Mouse (Mus musculus) c-Kit-negative CD71-positive TER-119-positive erythroid progenitor cells, embryonic 14.5 days (primary cell): ENCODE results near the gene Mink1.

Experiments
- DNase-seq: peaks from one replicate; pipeline ENCODE4 v3.0.0-alpha.2; 2013; ENCODE audit warnings: low read depth, low spot score

Gene Mink1

DNA sequence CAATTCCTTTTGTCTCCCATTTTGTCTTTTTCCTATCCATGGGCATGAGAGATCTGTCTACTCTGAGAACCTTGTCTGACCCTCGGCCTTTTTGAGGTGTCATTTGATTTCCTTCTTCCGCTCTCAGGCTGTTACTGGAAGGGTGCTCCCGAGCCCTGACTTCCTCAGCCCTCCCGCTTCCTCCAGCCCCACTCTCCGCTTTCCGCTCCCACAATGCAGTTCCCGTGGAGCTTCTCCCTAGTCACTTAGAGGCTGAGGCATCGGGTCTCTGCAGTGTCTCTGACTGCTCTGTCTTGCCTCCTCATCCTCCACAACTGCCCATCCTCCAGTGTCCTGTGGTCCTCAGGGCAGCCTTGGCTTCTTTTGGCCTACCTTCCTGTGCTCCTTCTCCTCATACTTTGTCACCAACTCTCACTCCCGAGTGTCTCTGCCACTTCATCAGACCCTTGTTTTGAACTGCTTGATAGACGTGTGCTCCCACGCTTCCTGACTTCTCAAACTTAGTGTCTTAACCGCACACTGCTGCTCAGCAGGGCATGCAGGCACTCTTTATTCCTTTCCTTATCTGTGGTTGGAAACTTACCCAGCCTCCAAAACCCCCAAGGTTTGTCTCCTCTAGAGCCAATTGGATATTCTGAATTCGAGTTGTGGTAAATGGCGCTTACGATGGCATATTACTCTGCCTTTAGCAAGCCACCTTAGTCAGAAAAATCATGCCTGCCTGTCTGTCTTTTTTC is 31.7 kb downstream of the Mink1 start:
- DNase-seq, result no peak

DNA sequence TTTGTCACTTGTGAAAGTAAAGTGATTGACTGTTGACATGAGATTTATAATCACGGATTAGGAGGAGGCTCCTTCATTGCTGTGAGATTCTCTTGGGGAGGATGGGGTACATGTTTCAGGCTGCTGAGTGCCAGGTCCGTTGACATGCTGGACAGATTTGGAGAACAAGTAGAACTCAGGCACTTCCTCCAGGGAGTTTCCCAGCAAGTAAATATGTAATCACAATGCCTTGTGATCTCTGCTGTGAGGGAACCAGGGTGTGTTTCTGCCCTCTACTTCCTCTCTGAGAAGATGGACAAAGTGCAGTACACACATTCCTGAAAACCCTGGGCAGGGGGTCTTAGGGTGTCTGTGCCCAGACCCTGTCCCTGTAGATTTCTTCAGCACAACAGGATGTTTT is 33.0 kb downstream of the Mink1 start:
- DNase-seq, result no peak

DNA sequence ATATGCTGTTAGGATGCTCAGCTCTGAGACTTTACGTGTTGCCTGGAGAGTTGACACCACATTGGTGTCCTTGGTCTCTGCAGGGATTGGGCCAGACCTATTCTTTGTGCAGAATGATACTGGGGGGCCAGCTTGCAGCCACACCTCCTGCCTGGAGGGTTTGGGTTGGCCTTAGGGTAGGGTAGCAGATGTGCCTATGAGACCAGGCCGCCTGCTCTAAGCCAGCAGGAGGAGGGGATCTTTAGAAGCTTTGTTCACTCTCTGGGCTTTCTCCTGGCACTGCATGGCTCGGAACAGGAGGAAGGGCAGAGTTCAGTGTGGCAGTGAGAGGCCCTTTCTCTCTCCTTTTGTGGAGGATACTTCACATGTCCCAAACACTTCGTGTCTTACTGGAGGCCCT is 33.4 kb downstream of the Mink1 start:
- DNase-seq, result no peak

DNA sequence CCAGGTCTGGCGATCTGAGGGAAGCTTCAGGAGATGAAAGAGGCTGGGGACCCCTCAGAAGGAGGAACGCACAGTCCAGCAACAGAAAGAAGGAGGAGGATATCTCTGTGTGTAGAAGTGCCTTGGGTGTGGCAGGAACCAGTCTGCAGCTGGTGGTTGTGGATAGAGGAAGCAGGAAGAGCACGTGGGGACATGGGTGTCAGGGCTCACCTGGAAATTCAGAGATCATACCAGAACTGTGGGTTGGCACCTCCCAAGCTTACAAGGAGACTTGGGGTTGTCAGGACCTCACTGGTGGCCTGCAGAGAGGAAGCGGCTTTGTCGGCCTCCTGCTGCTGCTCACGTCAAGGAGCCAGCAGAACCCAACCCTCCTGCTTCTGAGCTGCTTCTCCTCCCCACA is 34.6 kb downstream of the Mink1 start:
- no peak for DNase-seq

DNA sequence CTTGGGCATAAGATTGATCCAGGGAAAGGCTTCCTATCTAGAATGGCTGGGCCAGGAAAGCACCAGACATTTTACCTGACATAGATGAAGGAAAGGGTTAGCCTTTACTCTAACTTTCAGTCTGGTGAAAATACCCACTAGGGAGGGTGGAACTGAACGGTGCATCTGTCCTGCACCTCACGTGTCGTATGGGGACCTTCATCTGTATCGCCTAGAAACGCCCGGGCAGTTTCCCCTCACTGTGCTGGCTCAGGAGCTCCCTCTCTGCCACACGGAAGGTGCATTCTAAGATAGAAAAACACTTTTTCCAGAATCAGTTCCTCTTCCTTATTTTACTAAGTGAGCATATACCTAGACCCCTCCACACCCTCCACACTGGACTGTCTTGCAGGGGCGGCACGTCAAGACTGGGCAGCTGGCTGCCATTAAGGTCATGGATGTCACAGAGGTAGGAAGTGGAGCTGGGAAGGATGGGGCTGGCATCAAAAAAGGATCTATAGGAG is 35.8 kb downstream of the Mink1 start:
- DNase-seq, result no peak

DNA sequence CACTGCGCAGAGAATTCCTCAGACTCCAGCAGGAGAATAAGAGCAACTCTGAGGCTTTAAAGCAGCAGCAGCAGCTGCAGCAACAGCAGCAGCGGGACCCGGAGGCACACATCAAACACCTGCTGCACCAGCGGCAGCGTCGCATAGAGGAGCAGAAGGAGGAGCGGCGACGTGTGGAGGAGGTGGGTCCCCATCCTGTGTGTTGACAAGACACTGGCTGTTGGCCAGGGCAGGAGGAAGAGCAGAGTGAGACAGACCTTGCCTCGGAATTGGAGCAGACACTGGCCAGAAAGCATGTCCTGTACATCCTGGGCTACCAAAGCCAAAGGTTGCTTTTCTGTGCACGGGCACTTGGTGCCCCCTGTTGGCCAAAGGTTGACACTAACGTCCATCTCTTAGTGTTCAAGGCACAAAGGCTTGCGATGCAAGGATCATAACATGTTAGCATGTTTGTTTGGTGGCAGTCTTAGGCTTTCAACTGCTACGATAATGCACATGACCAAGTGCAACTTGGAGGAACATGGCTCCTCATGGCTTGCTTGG is 42.4 kb downstream of the Mink1 start:
- peak; percentile 33 for DNase-seq

DNA sequence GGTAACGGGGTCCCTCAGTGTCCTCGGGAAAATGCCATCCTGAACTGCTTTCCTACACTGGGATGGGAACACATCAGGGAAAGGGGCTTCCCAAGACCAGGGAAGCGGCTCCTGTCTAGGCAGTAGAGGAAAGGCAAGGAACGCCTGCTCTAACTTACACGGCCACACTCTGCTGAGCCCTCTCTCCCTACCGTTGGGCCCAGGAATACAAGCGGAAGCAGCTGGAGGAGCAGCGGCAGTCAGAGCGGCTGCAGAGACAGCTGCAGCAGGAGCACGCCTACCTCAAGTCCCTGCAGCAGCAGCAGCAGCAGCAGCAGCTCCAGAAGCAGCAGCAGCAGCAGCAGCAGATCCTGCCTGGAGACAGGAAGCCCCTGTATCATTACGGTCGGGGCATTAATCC is 44.0 kb downstream of the Mink1 start:
- DNase-seq, result no peak

DNA sequence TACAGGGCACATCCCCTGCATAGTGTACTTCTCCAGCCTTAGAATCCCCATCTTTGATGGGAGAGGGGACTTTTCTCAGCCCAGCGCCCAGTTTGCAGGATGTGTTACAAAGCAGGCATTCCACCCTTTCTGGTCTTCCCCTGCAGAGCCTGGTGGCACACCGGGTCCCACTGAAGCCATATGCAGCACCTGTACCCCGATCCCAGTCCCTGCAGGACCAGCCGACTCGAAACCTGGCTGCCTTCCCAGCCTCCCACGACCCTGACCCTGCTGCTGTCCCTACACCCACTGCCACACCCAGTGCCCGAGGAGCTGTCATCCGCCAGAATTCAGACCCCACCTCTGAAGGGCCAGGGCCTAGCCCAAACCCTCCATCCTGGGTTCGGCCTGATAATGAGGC is 44.9 kb downstream of the Mink1 start:
- no peak for DNase-seq

DNA sequence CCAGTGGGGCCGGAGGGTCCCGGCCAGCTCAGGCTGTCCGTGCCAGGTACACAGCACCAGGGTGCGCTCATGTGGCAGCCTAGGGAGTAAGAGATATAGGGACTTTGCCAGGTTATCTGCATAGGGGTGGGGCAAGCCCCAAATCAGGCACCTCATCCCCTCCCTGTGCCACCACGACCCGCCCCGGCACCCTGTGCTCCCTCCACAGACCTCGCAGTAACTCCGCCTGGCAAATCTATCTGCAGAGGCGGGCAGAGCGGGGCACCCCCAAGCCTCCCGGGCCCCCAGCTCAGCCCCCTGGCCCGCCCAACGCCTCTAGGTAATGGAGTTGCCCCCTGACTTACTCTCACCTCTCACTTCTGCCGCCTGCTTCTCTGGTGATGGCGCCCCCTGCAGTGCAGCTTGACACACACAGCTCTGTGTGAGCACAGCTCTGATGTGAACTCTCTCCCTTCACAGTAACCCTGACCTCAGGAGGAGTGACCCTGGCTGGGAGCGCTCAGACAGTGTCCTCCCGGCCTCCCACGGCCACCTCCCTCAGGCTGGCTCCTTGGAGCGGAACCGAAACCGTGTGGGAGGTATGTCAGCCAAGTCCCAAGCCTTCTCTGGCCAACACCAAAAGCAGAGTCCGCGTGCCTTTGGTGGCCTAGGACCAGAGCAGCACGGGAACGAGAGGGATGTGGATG is 45.8 kb downstream of the Mink1 start:
- DNase-seq, result no peak

DNA sequence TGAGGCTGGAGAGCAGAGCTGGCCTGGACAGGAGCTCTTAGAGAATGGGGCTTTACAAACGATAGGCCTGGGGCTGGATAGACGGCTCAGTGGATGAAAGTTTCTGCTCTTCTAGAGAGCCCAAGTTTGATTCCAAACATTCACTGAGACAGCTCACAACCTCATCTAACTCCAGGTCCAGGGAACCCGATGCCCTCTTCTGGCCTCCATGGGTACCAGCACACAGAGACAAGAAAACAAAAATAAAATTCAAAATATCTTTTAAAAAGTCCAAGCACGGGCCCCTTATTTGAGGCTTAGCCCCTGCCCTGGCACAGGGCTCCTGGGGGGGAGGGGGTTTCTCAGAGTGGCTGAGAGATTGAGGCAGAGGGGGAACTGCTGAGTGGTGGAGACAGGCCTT is 48.1 kb downstream of the Mink1 start:
- DNase-seq, result no peak

DNA sequence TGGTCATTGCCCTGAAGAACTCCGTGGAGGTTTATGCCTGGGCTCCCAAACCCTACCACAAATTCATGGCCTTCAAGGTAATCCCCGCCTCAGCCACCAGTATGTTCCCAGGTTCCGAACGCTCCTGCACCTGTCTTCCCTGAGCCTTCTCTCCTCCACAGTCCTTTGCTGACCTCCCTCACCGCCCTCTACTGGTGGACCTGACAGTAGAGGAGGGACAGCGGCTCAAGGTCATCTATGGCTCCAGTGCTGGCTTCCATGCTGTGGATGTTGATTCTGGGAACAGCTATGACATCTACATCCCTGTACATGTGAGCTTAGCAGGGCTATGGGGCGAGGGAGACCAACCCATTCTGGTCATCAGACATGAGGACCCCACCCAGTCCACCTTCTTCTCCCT is 49.8 kb downstream of the Mink1 start:
- no peak for DNase-seq

DNA sequence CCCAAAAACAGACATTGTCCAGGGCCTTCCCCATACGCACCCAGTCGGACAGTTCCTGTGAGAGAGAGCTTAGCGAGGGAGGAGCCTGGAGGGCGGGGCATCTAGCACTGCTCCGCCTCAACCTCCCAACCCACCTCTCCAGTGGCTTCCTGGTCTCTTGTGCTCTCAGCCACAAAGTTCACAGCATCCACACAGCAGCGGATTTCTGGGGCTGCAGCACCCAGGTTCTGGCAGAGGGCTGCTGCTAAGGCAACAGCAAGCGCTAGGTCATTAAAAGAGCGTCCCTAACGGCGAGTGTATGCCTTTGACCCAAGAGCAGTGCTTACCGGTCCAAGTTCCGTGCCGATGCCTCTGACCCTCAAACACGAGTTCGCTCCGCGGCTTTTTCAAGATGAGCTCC is 52.4 kb downstream of the Mink1 start:
- peak; percentile 31 for DNase-seq

DNA sequence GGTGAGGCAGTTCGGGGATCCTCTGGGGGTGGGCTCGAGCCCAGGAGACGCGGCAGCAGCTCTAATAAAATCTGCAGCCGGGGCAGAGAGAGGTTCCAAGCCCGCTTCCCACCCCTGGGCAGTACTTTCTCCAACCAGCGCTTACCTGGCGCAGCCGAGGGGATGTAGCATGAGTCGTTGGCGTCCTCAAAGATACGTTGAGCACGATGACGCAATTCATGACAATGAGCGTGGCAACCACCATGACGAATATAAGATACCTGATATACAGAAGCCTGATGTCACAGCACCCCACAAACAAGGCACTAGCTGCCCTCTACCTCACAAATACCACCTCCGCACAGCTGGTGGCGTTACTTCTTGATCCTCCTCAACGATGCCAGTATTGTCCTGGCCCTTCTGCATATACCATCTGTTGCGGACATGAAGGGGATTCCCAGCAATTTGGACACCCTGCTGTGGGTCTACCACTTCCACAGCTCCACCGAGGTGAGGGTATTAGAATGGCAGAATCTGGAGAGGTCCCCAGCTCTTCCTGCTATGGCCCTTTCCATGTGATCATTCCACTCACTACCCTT is 52.9 kb downstream of the Mink1 start, which contains the start of gene 4930544D05Rik:
TSS of gene 4930544D05Rik (plus strand) at position 333 of the 578 bp plus-strand sequence.
- DNase-seq, result no peak

DNA sequence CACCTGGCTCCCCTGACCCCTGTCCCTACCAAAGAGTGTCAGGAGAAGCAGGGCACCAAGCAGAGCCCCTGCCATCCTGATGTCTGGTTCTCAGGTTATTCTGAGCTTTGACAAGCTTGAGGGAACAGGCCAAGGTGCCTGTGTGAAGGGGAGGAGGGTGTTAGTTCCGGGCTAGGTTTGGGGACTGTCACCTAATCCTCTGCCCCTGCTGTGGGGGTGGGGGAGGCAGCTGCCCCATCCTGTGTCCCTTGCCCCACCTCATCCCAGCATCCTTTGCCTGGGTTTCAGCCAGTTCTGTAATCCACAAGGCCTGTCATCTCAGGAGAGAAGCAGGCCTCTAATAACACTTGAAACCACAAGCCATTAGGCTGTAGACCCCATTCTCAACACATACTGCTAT is 56.4 kb downstream of the Mink1 start, which contains the start of gene Chrne:
TSS of gene Chrne (minus strand) at position 116 of the 400 bp plus-strand sequence.
- no peak for DNase-seq

DNA sequence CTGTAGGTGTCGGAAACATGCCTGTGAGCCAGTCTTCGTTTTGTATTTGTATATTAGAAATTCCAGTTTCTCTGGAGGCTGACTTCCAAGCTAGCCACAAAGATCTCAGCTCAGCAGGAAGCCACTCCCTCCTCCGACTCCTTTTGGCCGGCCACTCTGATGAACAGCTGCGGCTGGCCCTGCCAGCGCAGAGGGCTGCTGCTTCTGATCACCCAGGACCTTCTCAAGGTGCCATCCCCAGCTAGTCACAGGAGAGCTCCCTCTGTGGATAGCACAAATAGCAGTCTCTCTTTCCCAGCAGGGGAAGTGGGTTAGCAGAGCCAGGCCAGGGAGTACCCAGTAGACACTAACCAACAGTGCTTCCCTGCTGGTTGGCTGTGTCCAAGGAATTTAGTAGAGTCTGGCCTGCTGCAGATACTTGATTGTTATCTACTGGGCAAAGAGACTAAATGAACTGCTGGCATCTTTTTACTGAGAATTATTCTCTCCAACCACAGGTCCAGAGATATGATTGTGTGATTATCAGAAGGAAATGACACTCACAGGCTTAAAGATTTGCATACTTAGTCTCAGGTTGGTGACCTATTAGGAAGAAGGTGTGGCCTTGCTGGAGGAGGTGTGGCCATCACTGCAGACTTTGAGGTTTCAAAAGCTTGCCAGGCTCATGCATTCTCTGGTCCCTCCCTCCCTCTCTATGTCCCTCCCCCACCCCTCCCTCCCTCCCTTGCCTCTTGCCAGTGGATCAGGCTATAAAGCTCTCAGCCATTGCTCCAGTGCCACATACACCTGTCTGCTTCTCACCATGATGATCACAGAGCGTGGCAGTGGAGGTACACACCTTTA is 59.5 kb downstream of the Mink1 start:
- no peak for DNase-seq

DNA sequence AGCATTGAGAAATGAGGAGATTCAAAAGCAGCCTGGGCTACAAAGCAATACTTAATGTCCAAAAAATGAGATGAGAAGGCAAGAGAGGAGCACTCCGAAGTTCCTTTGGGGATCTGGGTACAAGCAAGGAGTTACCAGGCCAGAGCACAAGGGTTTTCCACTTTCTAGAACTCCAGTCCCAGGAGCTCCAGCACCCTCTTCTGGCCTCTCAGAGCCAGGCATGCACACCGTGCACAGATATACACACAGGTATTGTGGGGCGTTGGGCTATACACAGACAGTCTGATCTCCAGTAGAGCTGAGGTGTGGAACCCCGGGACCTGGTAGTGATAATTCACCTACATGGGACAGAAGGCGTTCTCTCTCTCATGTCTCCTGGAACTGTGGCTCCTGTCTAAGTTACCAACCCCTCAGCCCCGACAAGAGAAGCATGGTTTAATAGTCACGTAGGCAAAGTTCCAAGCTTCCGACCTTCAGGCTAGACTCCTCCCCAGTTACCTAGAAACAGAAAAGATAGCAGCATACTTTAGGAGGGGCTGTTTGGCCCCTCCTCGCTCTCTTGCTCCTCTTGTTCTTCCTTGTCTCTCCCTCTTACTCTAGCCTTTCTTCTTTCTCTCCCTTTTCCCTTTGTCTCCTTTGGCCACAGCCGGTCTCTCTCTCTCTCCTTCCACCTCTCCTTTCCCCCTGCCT is 60.5 kb downstream of the Mink1 start:
- DNase-seq, result no peak

DNA sequence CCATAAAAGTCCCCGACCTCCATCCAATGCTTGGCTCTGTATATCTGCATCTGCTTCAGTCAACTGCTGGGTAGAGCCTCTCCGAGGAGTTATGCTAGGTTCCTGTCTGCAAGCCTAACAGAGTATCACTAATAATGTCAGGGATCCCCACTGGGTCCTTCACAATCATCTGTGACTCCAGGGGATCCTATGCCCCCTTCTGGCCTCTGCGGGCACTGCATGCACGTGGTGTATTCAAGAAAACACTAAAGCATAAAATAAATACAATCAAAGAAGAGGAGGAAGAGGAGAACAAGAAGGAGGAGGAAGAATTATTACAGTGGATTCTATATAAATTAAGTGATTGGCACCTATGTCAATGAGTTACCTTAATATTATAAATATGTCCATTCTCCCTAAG is 62.8 kb downstream of the Mink1 start:
- DNase-seq, result no peak

DNA sequence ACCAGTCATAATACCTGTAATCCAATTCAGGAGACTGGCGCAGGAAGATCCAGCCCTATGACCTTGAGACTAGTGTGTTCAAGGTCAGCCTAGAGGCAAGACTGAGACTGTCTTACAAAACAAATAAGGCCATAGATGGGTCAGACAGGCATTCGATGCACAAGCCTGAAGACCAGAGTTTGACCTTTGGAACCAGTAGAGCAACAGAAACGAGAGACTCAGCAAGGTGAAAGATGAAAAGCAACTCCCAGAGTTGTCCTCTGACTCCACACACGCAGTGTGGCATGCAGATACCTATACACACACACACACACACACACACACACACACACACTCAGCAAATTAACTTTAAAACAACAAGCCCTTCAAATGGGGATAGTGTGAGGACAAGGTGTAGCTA is 64.2 kb downstream of the Mink1 start:
- DNase-seq, result no peak

DNA sequence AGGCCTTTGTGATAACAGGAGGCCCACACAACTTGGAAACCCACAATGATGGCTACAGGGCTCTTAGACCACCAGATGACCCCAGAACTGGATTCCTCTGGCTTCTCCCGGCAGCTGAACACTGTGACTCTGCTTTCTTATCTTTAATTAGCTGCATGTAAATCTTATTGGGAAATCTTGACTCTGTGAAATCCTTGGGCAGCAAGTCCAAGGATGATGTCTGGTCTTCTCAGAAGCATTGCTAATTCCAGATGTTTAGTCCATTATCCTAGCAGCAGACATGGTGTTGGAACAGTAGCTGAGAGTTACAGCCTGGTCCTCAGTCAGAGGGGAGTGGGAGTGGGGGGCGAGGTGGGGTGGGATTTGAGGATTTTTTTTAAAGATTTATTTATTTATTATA is 65.8 kb downstream of the Mink1 start:
- DNase-seq, result no peak

DNA sequence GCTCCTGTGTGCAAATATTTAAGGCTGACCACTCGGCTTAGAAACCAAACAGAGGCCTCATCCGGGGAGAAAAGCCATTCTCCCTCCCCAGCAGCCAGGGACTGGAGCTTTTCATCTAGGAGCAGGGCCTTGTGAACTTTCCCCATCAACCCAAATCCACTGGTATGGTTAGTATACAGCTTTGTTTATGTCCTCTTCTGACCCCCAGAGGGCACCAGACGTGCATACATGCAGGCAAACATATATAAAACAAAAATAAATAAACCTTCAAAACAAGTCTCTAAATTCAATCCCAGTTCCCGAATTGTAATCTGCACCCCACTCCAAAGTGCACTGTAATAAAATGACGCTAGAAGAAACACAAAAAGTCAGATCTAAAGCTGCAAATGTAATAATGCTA is 66.9 kb downstream of the Mink1 start:
- DNase-seq, result no peak

DNA sequence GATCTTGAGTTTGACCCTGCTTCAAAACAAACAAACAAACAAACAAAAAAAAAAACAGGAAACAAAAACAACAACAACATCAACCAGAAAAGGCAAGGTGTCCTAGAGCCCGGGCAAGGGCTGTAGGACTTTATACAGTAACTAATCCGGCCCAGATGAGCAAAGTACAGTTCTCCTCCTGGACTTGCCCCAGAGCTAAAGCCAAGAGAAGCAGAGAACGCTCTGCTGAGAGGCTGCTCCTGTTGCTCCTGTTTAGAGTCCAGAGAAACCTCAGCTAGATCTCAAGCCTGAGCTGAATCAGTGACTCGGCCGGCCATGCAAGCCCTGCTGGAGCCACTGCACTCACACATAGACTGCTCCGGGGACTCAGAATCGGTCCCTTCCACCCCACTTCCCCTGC is 67.4 kb downstream of the Mink1 start:
- DNase-seq, result no peak
